Mouse (Mus musculus) liver, adult 2 months (tissue): ENCODE results near the gene Trmo. TPM values are rescaled to one million over a fixed set of nuclear protein-coding genes. Genes with fewer than 3 reads are reported as not detected.

Experiments used
- DNase-seq: peaks from one replicate; pipeline ENCODE4 v3.0.0-alpha.2; 2011; ENCODE audit warnings: low read depth, low spot score; ENCODE audit errors: extremely low read depth
- H3K27ac ChIP-seq: fragments of 200-500 bp; replicated peaks from 2 replicates; pipeline ENCODE4 v1.5.1; 2012; ENCODE audit warnings: low read depth, mild to moderate bottlenecking, control low read depth, inconsistent platforms, low read length; ENCODE audit not compliant: insufficient read depth
- H3K27me3 ChIP-seq: fragments of 200-500 bp; 2 replicates; pipeline ENCODE4 v1.6.1; 2012; ENCODE audit warnings: mild to moderate bottlenecking, moderate library complexity, low read length, inconsistent platforms; ENCODE audit not compliant: control insufficient read depth, insufficient read depth
- H3K36me3 ChIP-seq: fragments of 200-500 bp; 2 replicates; pipeline ENCODE4 v1.6.1; 2012; ENCODE audit warnings: low read length, inconsistent platforms; ENCODE audit not compliant: control insufficient read depth, insufficient read depth
- H3K4me1 ChIP-seq: fragments of 200-500 bp; 2 replicates; pipeline ENCODE4 v1.6.1; 2011; ENCODE audit warnings: low read length; ENCODE audit not compliant: control insufficient read depth, insufficient read depth
- H3K4me3 ChIP-seq: fragments of 200-500 bp; 2 replicates; pipeline ENCODE4 v1.5.1; 2011; ENCODE audit warnings: low read depth, mild to moderate bottlenecking, control low read depth, low read length, moderate library complexity; ENCODE audit not compliant: insufficient read depth
- H3K79me2 ChIP-seq: fragments of 200-500 bp; 2 replicates; pipeline ENCODE4 v1.6.1; 2012; ENCODE audit warnings: inconsistent platforms, mild to moderate bottlenecking, low read length, moderate library complexity; ENCODE audit not compliant: control insufficient read depth, insufficient read depth
- H3K9ac ChIP-seq: fragments of 200-500 bp; 2 replicates; pipeline ENCODE4 v1.6.1; 2012; ENCODE audit warnings: low read depth, mild to moderate bottlenecking, control low read depth, inconsistent platforms, low read length
- CTCF ChIP-seq: fragments of 200-500 bp; IDR thresholded peaks from 2 replicates; pipeline ENCODE4 v1.5.1; 2011; ENCODE audit warnings: low read depth, low read length, control low read depth
- POLR2A ChIP-seq: fragments of 200-500 bp; IDR thresholded peaks from 2 replicates; pipeline ENCODE4 v1.6.1; 2011; ENCODE audit warnings: low read length, control low read depth; ENCODE audit not compliant: insufficient read depth; ENCODE audit errors: extremely low read depth
- WGBS: fragments of 180-500 bp; shearing (Covaris S2); methylation state at CpG from one replicate; pipeline ENCODE4 v1.1.7; 2018; 5-methylcytosine and 5-hydroxymethylcytosine counted together
- polyA plus RNA-seq: library from polyadenylated mRNA; depleted of rRNA; stranded (reverse); fragments of >200 nt; gene quantifications from 2 replicates; pipeline ENCODE4 v1.2.3, GENCODE M21; 2012; rRNA removed
- total RNA-seq: library from RNA; depleted of rRNA; stranded (reverse); fragments of >200 nt; gene quantifications from 2 replicates; pipeline ENCODE4 v1.2.3, GENCODE M21; 2014; rRNA removed

The Trmo gene
- total and polyA plus RNA-seq, 2 experiments: 4.0 to 4.5 TPM

DNA sequence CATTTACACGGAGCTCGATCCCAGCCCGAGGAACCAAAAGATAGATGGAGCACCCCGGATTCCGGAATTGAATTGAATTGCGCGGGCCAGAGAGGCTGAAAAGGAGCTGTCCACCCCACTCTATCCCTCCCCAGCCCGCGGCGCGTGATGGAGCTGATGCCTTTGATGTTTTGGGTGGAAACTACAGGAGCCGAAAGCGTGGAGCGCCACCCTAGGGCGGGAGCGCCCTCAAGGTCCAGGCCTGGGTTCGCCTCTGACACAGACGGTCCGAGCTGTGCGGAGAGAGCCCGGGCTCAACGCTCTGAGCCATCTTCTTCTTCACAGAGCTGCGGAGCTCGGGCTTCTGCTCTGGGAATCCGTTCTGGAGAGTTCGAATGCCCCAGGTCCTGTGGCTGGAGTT lies 49.7 kb downstream of the Trmo start:
- Histone ChIP-seq H3K4me3 (no peak overlapping the region), H3K79me2 (no peaks in the 10 kb centered on the region), H3K27ac (no peak overlapping the region), H3K4me1 (no peaks in the 10 kb centered on the region), H3K36me3 (no peaks in the 10 kb centered on the region), H3K27me3 (peaks cover 28% of the 10 kb centered on the region), H3K9ac (no peak overlapping the region)
- WGBS: 3% methylated on average over 26 of the region's 26 CpGs
- TF ChIP-seq CTCF (no peak), POLR2A (no peak)
- DNase-seq: no peak

DNA sequence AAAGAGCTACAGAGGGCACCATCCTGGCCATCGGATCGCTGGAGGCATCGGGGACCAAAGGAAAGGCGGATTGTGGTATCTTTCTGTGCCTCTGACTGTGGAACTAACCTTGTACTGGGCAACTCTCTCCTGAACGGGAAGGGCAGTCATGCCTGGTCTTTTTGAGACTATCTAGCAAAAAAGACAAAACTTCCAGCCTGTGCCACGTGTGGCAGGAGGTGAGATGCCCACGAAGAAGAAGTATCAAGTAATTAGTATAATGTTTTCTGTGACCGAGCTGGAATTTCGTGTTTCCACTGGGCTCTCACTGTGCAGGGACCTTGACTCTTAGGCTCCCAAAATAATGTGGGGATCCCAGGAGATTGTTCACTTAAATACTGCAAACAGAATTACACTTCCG lies 50.2 kb downstream of the Trmo start:
- no peaks in the 10 kb centered on the region for H3K36me3 ChIP-seq
- H3K27me3 ChIP-seq: peaks cover 23% of the 10 kb centered on the region
- H3K4me3 ChIP-seq: no peak overlapping the region
- H3K9ac ChIP-seq: no peak overlapping the region
- DNase-seq: no peak
- no peaks in the 10 kb centered on the region for H3K79me2 ChIP-seq
- WGBS: 27% methylated on average over 10 of the region's 10 CpGs
- no peaks in the 10 kb centered on the region for H3K4me1 ChIP-seq
- TF ChIP-seq POLR2A: no peak
- TF ChIP-seq CTCF: no peak
- no peak overlapping the region for H3K27ac ChIP-seq

DNA sequence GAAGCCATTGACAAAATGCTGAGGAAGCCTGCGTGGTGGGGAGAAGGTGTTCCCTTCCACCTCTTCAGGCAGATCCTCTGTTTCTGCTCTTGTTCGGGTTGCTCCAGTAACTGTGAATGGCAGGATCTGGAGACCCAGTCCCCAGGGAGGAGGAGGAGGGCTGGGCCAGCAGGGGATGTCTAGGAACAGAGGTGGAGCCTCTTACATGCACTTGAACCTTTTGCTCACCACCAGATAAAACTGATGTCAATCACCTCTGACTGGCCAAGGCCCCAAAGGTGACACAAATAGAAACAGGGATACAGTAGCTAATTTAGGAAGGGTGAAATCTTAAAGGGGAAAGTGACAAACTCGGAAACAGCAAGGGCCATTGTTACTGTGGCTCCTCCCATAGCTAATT lies 51.2 kb downstream of the Trmo start:
- DNase-seq: no peak
- Histone ChIP-seq H3K4me1 (no peaks in the 10 kb centered on the region), H3K36me3 (no peaks in the 10 kb centered on the region), H3K4me3 (no peak overlapping the region), H3K27ac (no peak overlapping the region), H3K27me3 (peaks cover 21% of the 10 kb centered on the region), H3K79me2 (no peaks in the 10 kb centered on the region), H3K9ac (no peak overlapping the region)
- WGBS: 7% methylated on average over 3 of the region's 3 CpGs
- TF ChIP-seq POLR2A: no peak
- TF ChIP-seq CTCF: no peak

DNA sequence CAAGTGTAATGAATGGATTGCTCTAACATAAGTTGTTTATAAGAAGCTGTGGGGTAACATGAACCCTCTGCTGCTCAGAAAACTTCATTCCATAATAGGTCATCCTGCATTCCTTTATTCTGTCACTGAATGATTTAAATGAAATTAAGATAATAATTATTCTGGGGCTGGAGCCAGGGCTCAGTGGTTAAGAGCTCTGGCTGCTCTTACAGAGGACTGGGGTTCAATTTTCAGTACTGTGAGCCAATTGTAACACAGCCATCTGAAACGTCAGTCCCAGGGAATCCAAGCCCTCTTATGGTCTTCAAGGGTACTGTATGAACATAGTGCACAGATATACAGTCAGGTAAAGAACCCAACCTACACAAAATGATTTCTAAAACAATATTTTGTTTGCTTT lies 53.4 kb downstream of the Trmo start:
- H3K4me3 ChIP-seq: no peak overlapping the region
- H3K9ac ChIP-seq: no peak overlapping the region
- 22% methylated on average over 1 of the region's 1 CpGs for WGBS
- no peak for TF ChIP-seq CTCF
- no peak for TF ChIP-seq POLR2A
- no peak overlapping the region for H3K27ac ChIP-seq
- no peaks in the 10 kb centered on the region for H3K36me3 ChIP-seq
- no peaks in the 10 kb centered on the region for H3K79me2 ChIP-seq
- peaks cover 25% of the 10 kb centered on the region for H3K27me3 ChIP-seq
- DNase-seq: no peak
- no peaks in the 10 kb centered on the region for H3K4me1 ChIP-seq

DNA sequence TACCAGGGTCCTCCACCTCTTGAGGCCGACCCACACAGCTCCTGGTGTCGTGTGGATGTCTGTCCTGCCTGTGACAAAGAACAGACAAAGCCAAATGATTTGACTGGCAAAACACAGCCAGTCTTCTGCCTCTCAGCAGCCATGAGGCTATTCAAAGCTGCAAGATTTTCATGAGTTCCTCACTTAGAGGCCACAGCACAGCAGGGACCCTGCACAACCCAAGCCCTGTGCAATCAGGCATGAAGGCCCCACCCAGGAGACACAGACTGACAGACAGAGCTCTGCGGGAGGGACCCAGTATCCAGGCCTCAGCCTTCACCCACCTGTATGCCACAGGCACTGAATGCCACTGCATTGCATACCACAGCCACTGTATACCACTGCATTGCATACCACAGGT lies 60.3 kb downstream of the Trmo start:
- H3K79me2 ChIP-seq: no peaks in the 10 kb centered on the region
- no peaks in the 10 kb centered on the region for H3K4me1 ChIP-seq
- no peak for TF ChIP-seq POLR2A
- no peak for TF ChIP-seq CTCF
- H3K36me3 ChIP-seq: no peaks in the 10 kb centered on the region
- H3K9ac ChIP-seq: no peak overlapping the region
- H3K27me3 ChIP-seq: peaks cover 26% of the 10 kb centered on the region
- 77% methylated on average over 3 of the region's 3 CpGs for WGBS
- no peak overlapping the region for H3K27ac ChIP-seq
- H3K4me3 ChIP-seq: no peak overlapping the region
- DNase-seq: no peak

Other genes starting within 250 kb of the Trmo start
- gene Xpa, start 193.1 kb downstream of the Trmo start, total RNA-seq: 15.6 and 18.7 TPM in 2 replicates
- gene Xpa, start 193.1 kb downstream of the Trmo start, polyA plus RNA-seq: 10.3 and 11.1 TPM in 2 replicates
- not detected in 2 replicates for gene Foxe1, start 45.8 kb downstream of the Trmo start, total RNA-seq
- gene Foxe1, start 45.8 kb downstream of the Trmo start, polyA plus RNA-seq: 0.04 TPM in 1 of 2 replicates, not detected in the other
- not detected in 2 replicates for gene Hemgn, start 24.1 kb upstream of the Trmo start, total RNA-seq
- not detected in 2 replicates for gene Hemgn, start 24.1 kb upstream of the Trmo start, polyA plus RNA-seq
- 3.5 and 4.8 TPM in 2 replicates for gene Anp32b, start 61.5 kb upstream of the Trmo start, total RNA-seq
- 6.1 and 7.1 TPM in 2 replicates for gene Anp32b, start 61.5 kb upstream of the Trmo start, polyA plus RNA-seq
- 10.7 and 14.3 TPM in 2 replicates for gene Nans, start 99.8 kb upstream of the Trmo start, total RNA-seq
- gene Nans, start 99.8 kb upstream of the Trmo start, polyA plus RNA-seq: 11.5 and 13.0 TPM in 2 replicates
- gene Trim14, start 146.7 kb upstream of the Trmo start, total RNA-seq: 21.3 and 26.5 TPM in 2 replicates
- 24.9 and 28.6 TPM in 2 replicates for gene Trim14, start 146.7 kb upstream of the Trmo start, polyA plus RNA-seq
- gene Coro2a, start 212.8 kb upstream of the Trmo start, total RNA-seq: 0.83 and 1.5 TPM in 2 replicates
- 0.76 and 1.0 TPM in 2 replicates for gene Coro2a, start 212.8 kb upstream of the Trmo start, polyA plus RNA-seq